Mouse (Mus musculus) kidney, adult 2 months (tissue): ENCODE data around the gene Srd5a1. TPM values are rescaled to one million over a fixed set of nuclear protein-coding genes. Genes with fewer than 3 reads are reported as not detected.

Source experiments
- DNase-seq: peaks from one replicate; pipeline ENCODE4 v3.0.0; 2021
- H3K27ac ChIP-seq: fragments of 200-500 bp; 2 replicates; pipeline ENCODE4 v1.5.1; 2012; ENCODE audit warnings: low read depth, low read length, control low read depth, inconsistent platforms; ENCODE audit not compliant: insufficient read depth
- H3K27me3 ChIP-seq: fragments of 200-500 bp; replicated peaks from 2 replicates; pipeline ENCODE4 v1.6.1; 2012; ENCODE audit warnings: mild to moderate bottlenecking, moderate library complexity, low read length, inconsistent platforms; ENCODE audit not compliant: control insufficient read depth, insufficient read depth
- H3K36me3 ChIP-seq: fragments of 200-500 bp; 2 replicates; pipeline ENCODE4 v1.6.1; 2012; ENCODE audit warnings: mild to moderate bottlenecking, moderate library complexity, low read length, inconsistent platforms; ENCODE audit not compliant: control insufficient read depth, insufficient read depth
- H3K4me1 ChIP-seq: fragments of 200-500 bp; 2 replicates; pipeline ENCODE4 v1.6.1; 2011; ENCODE audit warnings: low read length; ENCODE audit not compliant: control insufficient read depth, insufficient read depth
- H3K4me3 ChIP-seq: fragments of 200-500 bp; 2 replicates; pipeline ENCODE4 v1.5.1; 2011; ENCODE audit warnings: mild to moderate bottlenecking, low read depth, low read length, control low read depth; ENCODE audit not compliant: insufficient read depth
- CTCF ChIP-seq: fragments of 200-500 bp; conservative IDR thresholded peaks from 2 replicates; pipeline ENCODE4 v1.5.1; 2011; ENCODE audit warnings: low read depth, mild to moderate bottlenecking, control low read depth, low read length, moderate library complexity, mixed read lengths; ENCODE audit not compliant: insufficient read depth, insufficient read length
- POLR2A ChIP-seq: fragments of 200-500 bp; IDR thresholded peaks from one replicate; pipeline ENCODE4 v1.6.1; 2011; ENCODE audit warnings: low read depth, low read length, control low read depth
- WGBS: fragments of 180-500 bp; shearing (Covaris S2); methylation state at CpG from one replicate; pipeline ENCODE4 v1.1.7; 2018; 5-methylcytosine and 5-hydroxymethylcytosine counted together
- polyA plus RNA-seq: library from polyadenylated mRNA; depleted of rRNA; stranded (reverse); fragments of >200 nt; gene quantifications from 2 replicates; pipeline ENCODE4 v1.2.3, GENCODE M21; 2012

The Srd5a1 gene
- polyA plus RNA-seq, 1 experiment, result 13.9 TPM

- no peak for TF ChIP-seq POLR2A
- TF ChIP-seq CTCF, result no peak
- 62% methylated on average over 5 of the region's 5 CpGs for WGBS
- H3K4me1 ChIP-seq, result no peaks in the 10 kb centered on the region
Measured at GRCm38 (mm10) chr13:69642656-69643216, 31.5 kb upstream of the Srd5a1 start.

GRCm38 (mm10) chr13:69641017-69641416 lies 29.8 kb upstream of the Srd5a1 start:
- 82% methylated on average over 3 of the region's 3 CpGs for WGBS
- DNase-seq, result no peak
- TF ChIP-seq POLR2A, result no peak
- TF ChIP-seq CTCF, result no peak
- no peaks in the 10 kb centered on the region for H3K36me3 ChIP-seq
- no peaks in the 10 kb centered on the region for H3K27me3 ChIP-seq
- H3K27ac ChIP-seq, result no peak overlapping the region
- peaks cover 2% of the 10 kb centered on the region; the same call in 1 of the 2 replicates for H3K4me1 ChIP-seq
- H3K4me3 ChIP-seq, result no peak overlapping the region

More at GRCm38 (mm10) chr13:69642656-69643216, 31.5 kb upstream of the Srd5a1 start:
- H3K36me3 ChIP-seq, result no peaks in the 10 kb centered on the region
- no peak for DNase-seq
- no peak overlapping the region for H3K27ac ChIP-seq
- no peak overlapping the region for H3K4me3 ChIP-seq
- H3K27me3 ChIP-seq, result no peaks in the 10 kb centered on the region

GRCm38 (mm10) chr13:69640541-69640940 lies 29.3 kb upstream of the Srd5a1 start:
- DNase-seq, result no peak
- peaks cover 2% of the 10 kb centered on the region; the same call in 1 of the 2 replicates for H3K4me1 ChIP-seq
- WGBS, result 85% methylated on average over 4 of the region's 4 CpGs
- no peak overlapping the region for H3K27ac ChIP-seq
- H3K27me3 ChIP-seq, result no peaks in the 10 kb centered on the region
- H3K36me3 ChIP-seq, result no peaks in the 10 kb centered on the region
- TF ChIP-seq POLR2A (no peak), CTCF (no peak)
- no peak overlapping the region for H3K4me3 ChIP-seq

- no peak for DNase-seq
- H3K36me3 ChIP-seq, result no peaks in the 10 kb centered on the region
- no peak for TF ChIP-seq POLR2A
- no peak for TF ChIP-seq CTCF
- H3K4me1 ChIP-seq, result peaks cover 2% of the 10 kb centered on the region; the same call in 1 of the 2 replicates
- no peak overlapping the region for H3K27ac ChIP-seq
- no peak overlapping the region for H3K4me3 ChIP-seq
- no peaks in the 10 kb centered on the region for H3K27me3 ChIP-seq
- WGBS, result 95% methylated on average over 4 of the region's 4 CpGs
Measured at GRCm38 (mm10) chr13:69640126-69640525, 28.9 kb upstream of the Srd5a1 start.

GRCm38 (mm10) chr13:69639251-69639650 lies 28.0 kb upstream of the Srd5a1 start:
- no peak for DNase-seq
- WGBS, result 90% methylated on average over 5 of the region's 5 CpGs
- no peak for TF ChIP-seq POLR2A
- no peak for TF ChIP-seq CTCF

GRCm38 (mm10) chr13:69638108-69638626 lies 26.9 kb upstream of the Srd5a1 start:
- Histone ChIP-seq H3K4me1 (peaks cover 2% of the 10 kb centered on the region; the same call in 1 of the 2 replicates), H3K27me3 (no peaks in the 10 kb centered on the region), H3K27ac (no peak overlapping the region), H3K36me3 (0 out of 2 replicates have a peak, but pooled peaks cover 3% of the 10 kb centered on the region), H3K4me3 (no peak overlapping the region)
- DNase-seq, result no peak
- TF ChIP-seq POLR2A (no peak), CTCF (no peak)
- 80% methylated on average over 6 of the region's 6 CpGs for WGBS

More at GRCm38 (mm10) chr13:69639251-69639650, 28.0 kb upstream of the Srd5a1 start:
- Histone ChIP-seq H3K27me3 (no peaks in the 10 kb centered on the region), H3K4me1 (peaks cover 2% of the 10 kb centered on the region; the same call in 1 of the 2 replicates), H3K27ac (no peak overlapping the region), H3K4me3 (no peak overlapping the region), H3K36me3 (no peaks in the 10 kb centered on the region)

- H3K36me3 ChIP-seq, result 0 out of 2 replicates have a peak, but pooled peaks cover 3% of the 10 kb centered on the region
- H3K27ac ChIP-seq, result no peak overlapping the region
- no peak overlapping the region for H3K4me3 ChIP-seq
- WGBS, result 81% methylated on average over 9 of the region's 9 CpGs
- DNase-seq, result no peak
- peaks cover 2% of the 10 kb centered on the region; the same call in 1 of the 2 replicates for H3K4me1 ChIP-seq
- TF ChIP-seq CTCF, result no peak
- no peak for TF ChIP-seq POLR2A
- H3K27me3 ChIP-seq, result no peaks in the 10 kb centered on the region
Measured at GRCm38 (mm10) chr13:69637657-69638056, 26.4 kb upstream of the Srd5a1 start.
